Mouse (Mus musculus) MEL (cell line): ENCODE measurements around the gene Slc2a4.
A peak's percentile ranks its signal among the peaks of the same experiment; 100 is the strongest.

Source experiments
- CTCF ChIP-seq, 3 experiments: IDR thresholded peaks in 2 of 3; conservative IDR thresholded peaks in 1 of 3; 2 replicates each; pipeline ENCODE4 v1.5.1; 2011 to 2012; ENCODE audit warnings: low read length in 3 of 3, low read depth in 2 of 3, mild to moderate bottlenecking in 2 of 3, improper control_type of control experiment in 1 of 3, inconsistent platforms in 1 of 3, mixed read lengths in 1 of 3, moderate library complexity in 1 of 3; ENCODE audit not compliant: control insufficient read depth in 1 of 3, insufficient read depth in 1 of 3, poor library complexity in 1 of 3, severe bottlenecking in 1 of 3
- EP300 ChIP-seq, 2 experiments: IDR thresholded peaks; 2 replicates each; pipeline ENCODE4 v1.6.1; 2011; ENCODE audit warnings: improper control_type of control experiment in 2 of 2, low read length in 2 of 2, low read depth in 1 of 2, mild to moderate bottlenecking in 1 of 2
- MEF2A ChIP-seq: IDR thresholded peaks from 2 replicates; pipeline ENCODE4 v1.6.1; 2014; ENCODE audit warnings: low read depth, mild to moderate bottlenecking, inconsistent platforms, low read length, improper control_type of control experiment; ENCODE audit not compliant: poor library complexity, insufficient replicate concordance, severe bottlenecking; ENCODE audit errors: extremely low read depth
- POLR2A ChIP-seq, 2 experiments: IDR thresholded peaks; 2 replicates each; pipeline ENCODE4 v1.6.1; 2011 to 2012; ENCODE audit warnings: low read length in 2 of 2, mild to moderate bottlenecking in 2 of 2, control low read depth in 1 of 2, improper control_type of control experiment in 1 of 2, low read depth in 1 of 2, moderate library complexity in 1 of 2; ENCODE audit not compliant: control insufficient read depth in 1 of 2, insufficient read depth in 1 of 2, poor library complexity in 1 of 2
- RCOR1 ChIP-seq: IDR thresholded peaks from 2 replicates; pipeline ENCODE4 v1.6.1; 2012; ENCODE audit warnings: low read depth, mild to moderate bottlenecking, inconsistent platforms, low read length, improper control_type of control experiment
- TCF12 ChIP-seq: IDR thresholded peaks from 2 replicates; pipeline ENCODE4 v1.6.1; 2014; ENCODE audit warnings: low read depth, mild to moderate bottlenecking, inconsistent platforms, low read length, improper control_type of control experiment, moderate library complexity

- TF ChIP-seq POLR2A (IDR thresholded peaks at IDR 0.05; ENCODE audit: control insufficient read depth in 1 of 2, insufficient read depth in 1 of 2, low read depth in 1 of 2, low read length in 2 of 2, poor library complexity in 1 of 2) (peak; percentile 32 to 43; a peak in 1 of 4 replicates), RCOR1 (0 out of 2 replicates have a peak, but pooled peaks have one; percentile 16), CTCF (IDR thresholded peaks at IDR 0.05 in 2 of 3, conservative IDR thresholded peaks at IDR 0.05 in 1 of 3; ENCODE audit: control insufficient read depth in 1 of 3, insufficient read depth in 1 of 3, low read depth in 2 of 3, low read length in 3 of 3, poor library complexity in 1 of 3, severe bottlenecking in 1 of 3) (peak in 1 of 3 experiments; percentile 20; a peak in 1 of 6 replicates), MEF2A (no peak), TCF12 (no peak), EP300 (IDR thresholded peaks at IDR 0.05; ENCODE audit: low read depth in 1 of 2, low read length in 2 of 2) (peak in 1 of 2 experiments; percentile 24; a peak in 1 of 4 replicates)
Measured at GRCm38 (mm10) chr11:69935137-69935879, 12.7 kb downstream of the Slc2a4 start, which contains the start of gene Ybx2.
